11 mouse cellular contexts compared by ENCODE assay signal in the genomic region with DNA sequence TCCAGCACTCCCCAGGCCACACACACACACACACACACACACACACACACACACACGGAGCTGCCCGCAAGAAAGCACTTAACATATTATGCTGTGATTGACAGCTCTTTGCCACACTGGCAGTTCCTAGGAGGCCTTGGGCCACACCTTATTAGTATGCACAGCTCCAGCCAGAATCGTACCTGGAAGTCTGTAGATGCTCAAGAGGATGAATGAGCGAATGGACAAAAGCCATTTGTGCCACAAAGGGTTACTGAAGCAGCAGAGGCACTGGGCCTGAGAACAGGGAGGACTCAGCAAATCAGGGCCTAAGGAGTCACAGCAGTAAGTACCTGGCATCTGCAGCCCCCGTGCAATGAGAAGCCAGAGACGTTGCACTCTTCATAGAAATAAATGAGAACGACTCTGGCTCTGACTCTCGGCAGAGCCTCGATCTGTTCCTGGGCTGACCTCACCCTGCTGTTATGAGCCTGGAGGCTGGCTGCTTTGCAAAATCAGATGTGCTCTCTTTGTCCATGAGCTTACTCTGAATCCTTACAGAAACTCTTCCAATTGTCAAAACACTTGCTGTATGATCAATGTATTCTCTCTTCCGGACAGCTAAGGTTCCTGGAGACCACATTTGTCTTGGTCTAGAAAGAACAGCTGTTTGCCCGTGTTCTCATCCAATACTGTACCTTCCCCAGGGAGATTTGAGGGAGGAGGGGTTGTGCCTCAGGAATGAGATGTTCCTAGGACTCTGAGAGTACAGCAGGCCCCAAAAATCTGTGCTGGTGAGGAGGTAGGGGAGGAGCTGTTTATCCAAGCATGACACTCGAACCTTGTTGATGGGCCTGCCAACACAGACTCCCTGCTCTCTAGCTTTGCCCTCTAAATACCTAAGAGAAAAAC. TPM values are rescaled to one million over a fixed set of nuclear protein-coding genes. Genes with fewer than 3 reads are reported as not detected.
DNase-seq lines count a peak whose midpoint lies in the region; ATAC-seq and TF ChIP-seq lines count a peak whose summit lies in the region.
"Had no signal": no experiment of that assay in that cellular context is flagged by ENCODE, and none has a peak within 500 bp of the region (broad histone marks: within the 10 kb centered on the region; RNA-seq: fewer than 3 reads in every experiment).

No protein-coding gene starts in this region.

- peaks cover 22% of the 10 kb centered on the region for H3K27me3 ChIP-seq in midbrain, embryonic 15.5 days (replicated peaks)
- H3K27me3 ChIP-seq: CH12.LX had no signal

- peak overlapping the region; percentile 2; the same call in 1 of the 2 replicates for H3K9ac ChIP-seq in midbrain, embryonic 15.5 days

- WGBS in midbrain, embryonic 15.5 days = 35% methylated on average over 12 of the region's 12 CpGs

- peak overlapping the region; percentile 87; the same call in 1 of the 2 replicates for H3K4me2 ChIP-seq in midbrain, embryonic 15.5 days

- DNase-seq in heart, adult 18-20 months = peak; percentile 60 to 61
- DNase-seq in heart, postnatal 25 days (ENCODE audit: low spot score) = no peak
- peak; percentile 50 for DNase-seq in brain, embryonic 14.5 days (ENCODE audit: low read depth)
- peak; percentile 53 to 58 for DNase-seq in heart, postnatal 10 days
- DNase-seq in layer of hippocampus, adult 18-20 months (ENCODE audit: low spot score in 2 of 2) = no peak
- no peak for DNase-seq in thymus, postnatal 0 days (ENCODE audit: low spot score)
- no peak for DNase-seq in spleen, postnatal 10 days (ENCODE audit: low spot score in 2 of 2)
- DNase-seq: adrenal gland, adult 2 months had no signal

- ATAC-seq in midbrain, embryonic 15.5 days (replicated peaks) = no peak

- no peak for TF ChIP-seq POLR2A in brain, embryonic 14.5 days (IDR thresholded peaks at IDR 0.05; ENCODE audit: borderline replicate concordance, extremely low read depth, insufficient read depth, insufficient read length, poor library complexity, severe bottlenecking)

- intact Hi-C loops in heart, postnatal 25 days (cut with DNase I) = no loop called here
- intact Hi-C loops in heart, postnatal 10 days (cut with DNase I) = no loop called here

- H3K9me3 ChIP-seq in midbrain, embryonic 15.5 days = no peaks in the 10 kb centered on the region

- peak overlapping the region; percentile 8; the same call in 1 of the 2 replicates for H3K4me3 ChIP-seq in midbrain, embryonic 15.5 days
- H3K4me3 ChIP-seq: erythroblast, embryonic 14.5 days had no signal

- H3K4me1 ChIP-seq in midbrain, embryonic 15.5 days = peaks cover 27% of the 10 kb centered on the region

- TF ChIP-seq CTCF in brain, embryonic 14.5 days (IDR thresholded peaks at IDR 0.05; ENCODE audit: borderline replicate concordance, extremely low read depth, insufficient read depth, insufficient read length) = no peak

- H3K27ac ChIP-seq in midbrain, embryonic 15.5 days = no peak overlapping the region

- no peaks in the 10 kb centered on the region for H3K36me3 ChIP-seq in midbrain, embryonic 15.5 days (replicated peaks)

RNA-seq across cellular contexts. Expression of gene Adamts15, which starts 3.5 kb away (rescaled TPM):
- total RNA-seq in heart, adult 18-20 months (2021) = 1 to 10 TPM; 4.8 to 5.9 TPM
- 10 to 100 TPM in 1 of 2 experiments, 1 to 10 TPM in 1; 8.3 to 10.6 TPM for total RNA-seq in heart, postnatal 25 days (2021)
- polyA plus RNA-seq in brain, embryonic 14.5 days (2012; rRNA removed) = 3.6 and 6.2 TPM in 2 replicates
- 10 to 100 TPM; 13.1 to 16.4 TPM for total RNA-seq in heart, postnatal 10 days (2021)
- polyA plus RNA-seq in midbrain, embryonic 15.5 days (2015; fragmentation: Nextera tagmentation; extraction: Ambion mirVana) = 6.4 and 7.3 TPM in 2 replicates
- 1 to 10 TPM; 3.1 to 4.4 TPM for total RNA-seq in layer of hippocampus, adult 18-20 months (2021)
- polyA plus RNA-seq in thymus, postnatal 0 days (2015; fragmentation: Nextera tagmentation; extraction: Ambion mirVana) = 0.34 and 0.51 TPM in 2 replicates
- total RNA-seq: CH12.LX had no signal
- polyA plus RNA-seq: erythroblast, embryonic 14.5 days had no signal

RNA-seq across cellular contexts. Expression of gene Adamts8, which starts 23.7 kb away (rescaled TPM):
- 1 to 10 TPM; 2.1 to 2.8 TPM for total RNA-seq in heart, adult 18-20 months (2021)
- total RNA-seq in heart, postnatal 25 days (2021) = 1 to 10 TPM; 3.7 to 6.0 TPM
- 1.0 and 1.6 TPM in 2 replicates for polyA plus RNA-seq in brain, embryonic 14.5 days (2012; rRNA removed)
- 10 to 100 TPM in 1 of 2 experiments, 1 to 10 TPM in 1; 8.1 to 16.1 TPM for total RNA-seq in heart, postnatal 10 days (2021)
- polyA plus RNA-seq in midbrain, embryonic 15.5 days (2015; fragmentation: Nextera tagmentation; extraction: Ambion mirVana) = 1.7 and 2.4 TPM in 2 replicates
- 1 to 10 TPM; 4.2 to 4.6 TPM for total RNA-seq in layer of hippocampus, adult 18-20 months (2021)
- polyA plus RNA-seq in thymus, postnatal 0 days (2015; fragmentation: Nextera tagmentation; extraction: Ambion mirVana) = 0.57 and 0.70 TPM in 2 replicates
- total RNA-seq: CH12.LX had no signal
- polyA plus RNA-seq: erythroblast, embryonic 14.5 days had no signal

Comparison
In these comparisons a context has a peak if more than half of its experiments do, and no peak if none do; other contexts are left out.
1. DNase-seq: peak in heart, adult 18-20 months (2 of 2), brain, embryonic 14.5 days (single experiment) and heart, postnatal 10 days (2 of 2); none in heart, postnatal 25 days (single experiment), layer of hippocampus, adult 18-20 months (0 of 2), thymus, postnatal 0 days (single experiment) and spleen, postnatal 10 days (0 of 2).